Mouse (Mus musculus) erythroid progenitor cell, adult 5-6 weeks (primary cell): Measurements from ENCODE around the gene Kdf1. TPM values are rescaled to one million over a fixed set of nuclear protein-coding genes. Genes with fewer than 3 reads are reported as not detected.

Experiments used
- ATAC-seq: replicated peaks from 2 replicates; pipeline ENCODE4 v1.8.0; 2016; ENCODE audit warnings: moderate number of reproducible peaks, mild to moderate bottlenecking, moderate TSS enrichment, inconsistent platforms; ENCODE audit not compliant: poor library complexity, low FRiP score, severe bottlenecking
- total RNA-seq, 2 experiments: library from RNA; stranded (forward) in 1 of 2; stranded (reverse) in 1 of 2; fragments of 150-400 nt in 1 of 2; fragments of 186-747, 209-891 nt in 1 of 2; gene quantifications; 2 replicates each; pipeline versions ENCODE4 v1.2.3 to v1.2.4; 2015 to 2017; ENCODE audit warnings: low replicate concordance in 2 of 2

Gene Kdf1
- total RNA-seq, 2 experiments from 2014 or later = not detected

- ATAC-seq = peak; percentile 100
These were observed 26.8 kb downstream of the Kdf1 start, which contains the start of gene Nudc for GRCm38 (mm10) chr4:133545272-133546231. TSS of gene Nudc (minus strand) at chr4:133545996.

- ATAC-seq = no peak
These were observed 33.3 kb downstream of the Kdf1 start for GRCm38 (mm10) chr4:133552029-133552428.

GRCm38 (mm10) chr4:133552768-133553447 lies 34.1 kb downstream of the Kdf1 start, which contains the start of gene Nr0b2:
TSS of gene Nr0b2 (plus strand) at chr4:133553376.
- no peak for ATAC-seq

GRCm38 (mm10) chr4:133553448-133554330 lies 34.9 kb downstream of the Kdf1 start:
- ATAC-seq = no peak

GRCm38 (mm10) chr4:133557041-133557717 lies 38.4 kb downstream of the Kdf1 start:
- no peak for ATAC-seq

- no peak for ATAC-seq
These were observed 41.1 kb downstream of the Kdf1 start for GRCm38 (mm10) chr4:133559846-133560245.

GRCm38 (mm10) chr4:133561622-133562021 lies 42.9 kb downstream of the Kdf1 start:
- ATAC-seq = no peak

- no peak for ATAC-seq
These were observed 44.4 kb downstream of the Kdf1 start for GRCm38 (mm10) chr4:133563123-133563571.

GRCm38 (mm10) chr4:133567251-133567650 lies 48.5 kb downstream of the Kdf1 start:
- no peak for ATAC-seq

- ATAC-seq = no peak
These were observed 50.7 kb downstream of the Kdf1 start for GRCm38 (mm10) chr4:133569291-133570065.

GRCm38 (mm10) chr4:133570066-133570466 lies 51.3 kb downstream of the Kdf1 start:
- no peak for ATAC-seq

GRCm38 (mm10) chr4:133574070-133574842 lies 55.5 kb downstream of the Kdf1 start, which contains the start of gene Gpatch3:
TSS of gene Gpatch3 (plus strand) at chr4:133574745.
- ATAC-seq = peak; percentile 97

- ATAC-seq = no peak; the same call in 1 of the 2 replicates
These were observed 56.1 kb downstream of the Kdf1 start for GRCm38 (mm10) chr4:133574843-133575202.

- no peak for ATAC-seq
These were observed 59.2 kb downstream of the Kdf1 start for GRCm38 (mm10) chr4:133577983-133578382.
